Mouse (Mus musculus): Measurements from ENCODE around the gene Gm5458.
"Not testable (repeated sequence)": the region's sequence is repeated elsewhere in the genome, so short reads cannot be mapped to it uniquely, and the experiment has no call there.

Gm5458 gene

GRCm38 (mm10) chr14:19602481-19602880 is at the start of gene Gm5458:
Gm5458 (minus strand) TSS chr14:19602581.
- DNase-seq (ENCODE audit: low spot score in 2 of 2), result not testable (repeated sequence)

GRCm38 (mm10) chr14:19646232-19646631 is 43.9 kb upstream of the Gm5458 start:
- no peak for DNase-seq (ENCODE audit: low spot score in 2 of 2)

GRCm38 (mm10) chr14:19584804-19585667 is 17.3 kb downstream of the Gm5458 start, which contains the start of gene Gm2237:
Gm2237 (minus strand) TSS chr14:19585135.
- not testable (repeated sequence) for DNase-seq (ENCODE audit: low spot score in 2 of 2)

DNA sequence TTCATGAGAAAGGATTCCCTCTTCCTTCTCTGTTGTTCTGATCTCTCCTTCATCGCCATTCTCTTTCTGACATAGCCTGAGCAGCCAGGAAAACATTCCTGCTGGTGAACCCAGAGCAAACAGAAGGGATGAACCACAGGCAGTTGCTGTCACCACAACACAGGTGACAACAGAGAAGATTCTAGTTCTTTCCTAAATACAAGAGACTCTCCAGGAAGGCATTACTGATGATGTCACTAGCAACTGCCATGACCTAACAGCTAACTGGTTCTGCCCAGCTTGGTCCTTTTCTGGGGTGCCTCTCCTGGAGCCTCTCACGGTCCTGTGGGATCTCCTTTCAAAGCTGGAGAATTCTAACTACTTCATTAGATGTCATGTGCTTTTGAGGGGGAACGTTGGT is 52.5 kb downstream of the Gm5458 start, which contains the start of gene Gm2244:
Gene Gm2244, minus strand, starts transcription at position 101 of the 400 bp plus-strand sequence.
- DNase-seq (ENCODE audit: low spot score in 2 of 2), result not testable (repeated sequence)
